ENCODE assay signal across 8 mouse cellular contexts in the genomic region with DNA sequence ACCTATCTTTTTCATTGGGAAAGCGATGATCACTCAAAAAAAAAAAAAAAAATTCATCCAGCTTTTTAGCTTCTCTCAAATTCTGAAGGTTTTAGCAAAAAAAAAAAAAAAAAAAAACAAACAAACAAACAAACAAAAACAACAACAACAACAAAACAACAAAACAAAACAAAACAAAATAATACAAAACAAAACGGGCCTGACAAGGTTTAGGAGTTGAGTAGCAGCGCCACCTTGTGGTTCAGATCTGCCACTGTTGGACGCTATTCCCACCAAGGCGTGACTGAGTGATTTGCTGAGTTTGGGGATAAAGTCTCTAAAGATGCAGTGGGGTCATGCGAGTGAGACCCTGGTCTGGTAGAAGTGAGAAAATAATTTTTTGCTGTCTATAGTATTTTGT. TPM values are rescaled to one million over a fixed set of nuclear protein-coding genes. Genes with fewer than 3 reads are reported as not detected.
DNase-seq lines count a peak whose midpoint lies in the region; ATAC-seq lines count a peak whose summit lies in the region.

No protein-coding gene starts in this region.

- intact Hi-C loops in heart, postnatal 10 days (cut with DNase I), result loop anchor here (1.0 to 10.0 kb wide), 5 partner anchors 44 to 674 kb away; a partner anchor contains a TSS

- ATAC-seq in megakaryocyte, adult 5-6 weeks (ENCODE audit: poor library complexity, severe bottlenecking), result peak; percentile 97

- peak; percentile 52 for DNase-seq in gastrocnemius, adult 18-20 months (ENCODE audit: low spot score)
- DNase-seq in gastrocnemius, postnatal 25 days, result no peak
- peak; percentile 48 for DNase-seq in adrenal gland, adult 2 months
- peak; percentile 83 for DNase-seq in embryo, embryonic 10.5 days (ENCODE audit: low spot score)
- DNase-seq in heart, postnatal 10 days, result peak; percentile 50 to 75
- DNase-seq in layer of hippocampus, postnatal 14 days (ENCODE audit: low spot score in 2 of 2), result peak; percentile 52 to 68
- peak; percentile 21 for DNase-seq in right cerebral cortex, postnatal 25 days

RNA-seq across cellular contexts. Expression of a gene that starts 43.1 kb away (rescaled TPM):
- 1 to 10 TPM; 2.1 to 2.8 TPM for total RNA-seq in gastrocnemius, adult 18-20 months (2021)
- total RNA-seq in gastrocnemius, postnatal 25 days (2021), result 1 to 10 TPM; 2.8 to 4.6 TPM
- 1 to 10 TPM; 2.1 to 2.5 TPM for total RNA-seq in adrenal gland, adult 2 months (2021)
- polyA plus RNA-seq in adrenal gland, adult 2 months (2012; rRNA removed), result 0.09 and 0.24 TPM in 2 replicates
- total RNA-seq in heart, postnatal 10 days (2021), result 1 to 10 TPM; 4.0 to 5.2 TPM
- under 1 TPM; 0.43 to 0.97 TPM for total RNA-seq in layer of hippocampus, postnatal 14 days (2021)
- total RNA-seq in megakaryocyte, adult 5-6 weeks (2015), result 186 and 191 TPM in 2 replicates
- 76.1 and 82.0 TPM in 2 replicates for total RNA-seq in megakaryocyte, adult 5-6 weeks (2017)

RNA-seq across cellular contexts. Expression of a gene that starts 43.8 kb away (rescaled TPM):
- 100 to 1,000 TPM; 451 to 474 TPM for total RNA-seq in gastrocnemius, adult 18-20 months (2021)
- 100 to 1,000 TPM; 309 to 334 TPM for total RNA-seq in gastrocnemius, postnatal 25 days (2021)
- 100 to 1,000 TPM in 1 of 2 experiments, 10 to 100 TPM in 1; 93.1 to 152 TPM for total RNA-seq in adrenal gland, adult 2 months (2021)
- 29.2 and 30.3 TPM in 2 replicates for polyA plus RNA-seq in adrenal gland, adult 2 months (2012; rRNA removed)
- total RNA-seq in heart, postnatal 10 days (2021), result 100 to 1,000 TPM; 135 to 143 TPM
- 10 to 100 TPM; 48.2 to 53.2 TPM for total RNA-seq in layer of hippocampus, postnatal 14 days (2021)
- 190 and 197 TPM in 2 replicates for total RNA-seq in megakaryocyte, adult 5-6 weeks (2015)
- 64.1 and 69.4 TPM in 2 replicates for total RNA-seq in megakaryocyte, adult 5-6 weeks (2017)

Comparison
In these comparisons a context has a peak if more than half of its experiments do, and no peak if none do; other contexts are left out.
1. RNA of a gene that starts 43.1 kb away (total RNA-seq): 76.1 to 191 TPM in megakaryocyte, adult 5-6 weeks; 4.0 to 5.2 TPM in heart, postnatal 10 days, 2.8 to 4.6 TPM in gastrocnemius, postnatal 25 days, 2.1 to 2.8 TPM in gastrocnemius, adult 18-20 months, 2.1 to 2.5 TPM in adrenal gland, adult 2 months and 0.43 to 0.97 TPM in layer of hippocampus, postnatal 14 days; every median in the first group is over 10 times any median in the second.